Mouse (Mus musculus): ENCODE measurements around the gene Cyfip2. TPM values are rescaled to one million over a fixed set of nuclear protein-coding genes. Genes with fewer than 3 reads are reported as not detected.

Gene Cyfip2
- polyA plus RNA-seq, 1 experiment, result 85.4 TPM

GRCm38 (mm10) chr11:46343886-46344546 lies 31.4 kb upstream of the Cyfip2 start:
- 3% methylated on average over 5 of the region's 5 CpGs for WGBS
- TF ChIP-seq POLR2A (IDR thresholded peaks at IDR 0.05; ENCODE audit: control insufficient read depth, extremely low read depth, insufficient read depth, low read length, poor library complexity) (no peak), CTCF (IDR thresholded peaks at IDR 0.05; ENCODE audit: borderline replicate concordance, control insufficient read depth, extremely low read depth, insufficient read depth, low read length, poor library complexity) (no peak)
- peaks cover 82% of the 10 kb centered on the region for H3K36me3 ChIP-seq (ENCODE audit: control insufficient read depth, insufficient read depth, low read length)
- H3K27me3 ChIP-seq (ENCODE audit: control insufficient read depth, insufficient read depth, low read length), result no peaks in the 10 kb centered on the region
- peaks cover 31% of the 10 kb centered on the region for H3K4me1 ChIP-seq (replicated peaks; ENCODE audit: control insufficient read depth, insufficient read depth, low read length)
- peak overlapping the region; percentile 78 for H3K27ac ChIP-seq (ENCODE audit: control insufficient read depth, insufficient read depth, low read length)
- DNase-seq, result peak; percentile 59
- H3K4me3 ChIP-seq (ENCODE audit: control insufficient read depth, insufficient read depth, low read length), result no peak overlapping the region

- 92% methylated on average over 4 of the region's 4 CpGs for WGBS
- DNase-seq, result no peak
- Histone ChIP-seq H3K27ac (ENCODE audit: control insufficient read depth, insufficient read depth, low read length) (no peak overlapping the region), H3K4me3 (ENCODE audit: control insufficient read depth, insufficient read depth, low read length) (no peak overlapping the region), H3K36me3 (ENCODE audit: control insufficient read depth, insufficient read depth, low read length) (peaks cover 82% of the 10 kb centered on the region), H3K4me1 (replicated peaks; ENCODE audit: control insufficient read depth, insufficient read depth, low read length) (peaks cover 25% of the 10 kb centered on the region), H3K27me3 (ENCODE audit: control insufficient read depth, insufficient read depth, low read length) (no peaks in the 10 kb centered on the region)
- no peak for TF ChIP-seq POLR2A (IDR thresholded peaks at IDR 0.05; ENCODE audit: control insufficient read depth, extremely low read depth, insufficient read depth, low read length, poor library complexity)
These were observed 29.3 kb upstream of the Cyfip2 start for GRCm38 (mm10) chr11:46341960-46342359.

GRCm38 (mm10) chr11:46336020-46336419 lies 23.4 kb upstream of the Cyfip2 start:
- H3K4me3 ChIP-seq (ENCODE audit: control insufficient read depth, insufficient read depth, low read length), result no peak overlapping the region
- WGBS, result 76% methylated on average over 5 of the region's 5 CpGs
- no peaks in the 10 kb centered on the region for H3K27me3 ChIP-seq (ENCODE audit: control insufficient read depth, insufficient read depth, low read length)
- no peaks in the 10 kb centered on the region; the same call in 1 of the 2 replicates for H3K4me1 ChIP-seq (replicated peaks; ENCODE audit: control insufficient read depth, insufficient read depth, low read length)
- TF ChIP-seq CTCF (IDR thresholded peaks at IDR 0.05; ENCODE audit: borderline replicate concordance, control insufficient read depth, extremely low read depth, insufficient read depth, low read length, poor library complexity) (no peak), POLR2A (IDR thresholded peaks at IDR 0.05; ENCODE audit: control insufficient read depth, extremely low read depth, insufficient read depth, low read length, poor library complexity) (no peak)
- peaks cover 95% of the 10 kb centered on the region for H3K36me3 ChIP-seq (ENCODE audit: control insufficient read depth, insufficient read depth, low read length)
- DNase-seq, result no peak
- H3K27ac ChIP-seq (ENCODE audit: control insufficient read depth, insufficient read depth, low read length), result no peak overlapping the region

- H3K27me3 ChIP-seq (ENCODE audit: control insufficient read depth, insufficient read depth, low read length), result no peaks in the 10 kb centered on the region
- H3K4me1 ChIP-seq (replicated peaks; ENCODE audit: control insufficient read depth, insufficient read depth, low read length), result peaks cover 1% of the 10 kb centered on the region
- H3K36me3 ChIP-seq (ENCODE audit: control insufficient read depth, insufficient read depth, low read length), result peaks cover 92% of the 10 kb centered on the region
- no peak overlapping the region for H3K4me3 ChIP-seq (ENCODE audit: control insufficient read depth, insufficient read depth, low read length)
- no peak for TF ChIP-seq POLR2A (IDR thresholded peaks at IDR 0.05; ENCODE audit: control insufficient read depth, extremely low read depth, insufficient read depth, low read length, poor library complexity)
- no peak for TF ChIP-seq CTCF (IDR thresholded peaks at IDR 0.05; ENCODE audit: borderline replicate concordance, control insufficient read depth, extremely low read depth, insufficient read depth, low read length, poor library complexity)
- WGBS, result 95% methylated on average over 8 of the region's 8 CpGs
- DNase-seq, result no peak
- no peak overlapping the region for H3K27ac ChIP-seq (ENCODE audit: control insufficient read depth, insufficient read depth, low read length)
These were observed 19.6 kb upstream of the Cyfip2 start for GRCm38 (mm10) chr11:46332217-46332616.

GRCm38 (mm10) chr11:46326271-46327015 lies 13.8 kb upstream of the Cyfip2 start:
- peak; percentile 76; the same call in 1 of the 2 replicates for TF ChIP-seq CTCF (IDR thresholded peaks at IDR 0.05; ENCODE audit: borderline replicate concordance, control insufficient read depth, extremely low read depth, insufficient read depth, low read length, poor library complexity)
- TF ChIP-seq POLR2A (IDR thresholded peaks at IDR 0.05; ENCODE audit: control insufficient read depth, extremely low read depth, insufficient read depth, low read length, poor library complexity), result no peak
- Histone ChIP-seq H3K4me1 (replicated peaks; ENCODE audit: control insufficient read depth, insufficient read depth, low read length) (peaks cover 14% of the 10 kb centered on the region), H3K4me3 (ENCODE audit: control insufficient read depth, insufficient read depth, low read length) (no peak overlapping the region), H3K27me3 (ENCODE audit: control insufficient read depth, insufficient read depth, low read length) (no peaks in the 10 kb centered on the region), H3K27ac (ENCODE audit: control insufficient read depth, insufficient read depth, low read length) (peak overlapping the region; percentile 73), H3K36me3 (ENCODE audit: control insufficient read depth, insufficient read depth, low read length) (peaks cover 63% of the 10 kb centered on the region)
- peak; percentile 79 for DNase-seq
- 18% methylated on average over 16 of the region's 16 CpGs for WGBS

- Histone ChIP-seq H3K4me3 (ENCODE audit: control insufficient read depth, insufficient read depth, low read length) (no peak overlapping the region), H3K4me1 (replicated peaks; ENCODE audit: control insufficient read depth, insufficient read depth, low read length) (peaks cover 8% of the 10 kb centered on the region), H3K27me3 (ENCODE audit: control insufficient read depth, insufficient read depth, low read length) (no peaks in the 10 kb centered on the region), H3K27ac (ENCODE audit: control insufficient read depth, insufficient read depth, low read length) (no peak overlapping the region), H3K36me3 (ENCODE audit: control insufficient read depth, insufficient read depth, low read length) (peaks cover 22% of the 10 kb centered on the region)
- no peak for DNase-seq
- WGBS, result 92% methylated on average over 7 of the region's 7 CpGs
- TF ChIP-seq CTCF (IDR thresholded peaks at IDR 0.05; ENCODE audit: borderline replicate concordance, control insufficient read depth, extremely low read depth, insufficient read depth, low read length, poor library complexity) (no peak), POLR2A (IDR thresholded peaks at IDR 0.05; ENCODE audit: control insufficient read depth, extremely low read depth, insufficient read depth, low read length, poor library complexity) (no peak)
These were observed 8.9 kb upstream of the Cyfip2 start for GRCm38 (mm10) chr11:46321559-46321958.
